Mouse (Mus musculus) embryonic facial prominence, embryonic 13.5 days (tissue): ENCODE data around the gene Cd81. TPM values are rescaled to one million over a fixed set of nuclear protein-coding genes. Genes with fewer than 3 reads are reported as not detected.

Source experiments
- ATAC-seq: fragments of 200-750 bp; cut with Nextera tagmentation; 2 replicates; pipeline ENCODE4 v1.8.0; 2017; ENCODE audit warnings: low read depth; ENCODE audit not compliant: insufficient number of reproducible peaks, insufficient read depth, low FRiP score, low TSS enrichment
- H3K27ac ChIP-seq: fragments of 300-500 bp; sonication (generic); 2 replicates; pipeline ENCODE4 v1.5.1; 2015; ENCODE audit warnings: moderate library complexity, mild to moderate bottlenecking, inconsistent platforms
- H3K27me3 ChIP-seq: fragments of 300-500 bp; sonication (generic); 2 replicates; pipeline ENCODE4 v1.6.1; 2015; ENCODE audit warnings: mild to moderate bottlenecking, inconsistent platforms
- H3K36me3 ChIP-seq: fragments of 300-500 bp; sonication (generic); 2 replicates; pipeline ENCODE4 v1.6.1; 2015; ENCODE audit warnings: mild to moderate bottlenecking, inconsistent platforms
- H3K4me1 ChIP-seq: fragments of 300-500 bp; sonication (generic); 2 replicates; pipeline ENCODE4 v1.6.1; 2015; ENCODE audit warnings: inconsistent platforms
- H3K4me2 ChIP-seq: fragments of 300-500 bp; sonication (generic); 2 replicates; pipeline ENCODE4 v1.6.1; 2015; ENCODE audit warnings: moderate library complexity, mild to moderate bottlenecking, inconsistent platforms
- H3K4me3 ChIP-seq: fragments of 300-500 bp; sonication (generic); 2 replicates; pipeline ENCODE4 v1.5.1; 2015; ENCODE audit warnings: mild to moderate bottlenecking, inconsistent platforms
- H3K9ac ChIP-seq: fragments of 300-500 bp; sonication (generic); 2 replicates; pipeline ENCODE4 v1.6.1; 2015; ENCODE audit warnings: mild to moderate bottlenecking, inconsistent platforms
- H3K9me3 ChIP-seq: fragments of 300-500 bp; sonication (generic); 2 replicates; pipeline ENCODE4 v1.6.1; 2016; ENCODE audit warnings: inconsistent platforms
- WGBS: fragments of 180-500 bp; shearing (Covaris S2); methylation state at CpG from one replicate; pipeline ENCODE4 v1.1.7; 2015; ENCODE audit warnings: mixed read lengths; 5-methylcytosine and 5-hydroxymethylcytosine counted together
- polyA plus RNA-seq: library from polyadenylated mRNA; unstranded; fragments of >200 nt; fragmentation: Nextera tagmentation; extraction: Ambion mirVana; gene quantifications from 2 replicates; pipeline ENCODE4 v1.2.1, GENCODE M21; 2015

Gene Cd81
- polyA plus RNA-seq, 1 experiment from 2014 or later: 407 TPM

DNA sequence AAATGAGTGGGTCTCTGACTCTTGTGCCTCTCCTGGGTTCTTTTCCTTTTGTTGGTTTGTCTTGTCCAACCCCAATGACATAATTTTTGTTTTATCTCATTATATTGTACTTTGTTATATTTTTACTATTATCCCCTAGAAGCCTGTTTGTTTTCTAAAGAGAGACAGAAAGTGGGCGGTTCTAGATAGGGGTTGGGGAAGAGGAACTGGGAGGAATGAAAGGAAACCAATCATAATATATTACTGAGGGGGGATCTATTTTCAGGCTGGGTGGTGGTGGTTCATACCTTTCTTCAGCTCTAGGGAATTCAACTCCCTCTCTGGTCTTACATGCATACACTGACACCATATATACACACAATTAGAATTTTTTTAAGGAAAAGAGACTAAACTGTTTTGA lies 28.2 kb upstream of the Cd81 start:
- H3K4me3 ChIP-seq: no peak overlapping the region
- no peak overlapping the region for H3K4me2 ChIP-seq
- H3K9ac ChIP-seq: no peak overlapping the region
- H3K36me3 ChIP-seq: peaks cover 13% of the 10 kb centered on the region
- ATAC-seq: no peak
- 78% methylated on average over 1 of the region's 1 CpGs for WGBS
- H3K27ac ChIP-seq: no peak overlapping the region
- H3K4me1 ChIP-seq: peaks cover 23% of the 10 kb centered on the region
- no peaks in the 10 kb centered on the region for H3K9me3 ChIP-seq
- H3K27me3 ChIP-seq: no peaks in the 10 kb centered on the region

DNA sequence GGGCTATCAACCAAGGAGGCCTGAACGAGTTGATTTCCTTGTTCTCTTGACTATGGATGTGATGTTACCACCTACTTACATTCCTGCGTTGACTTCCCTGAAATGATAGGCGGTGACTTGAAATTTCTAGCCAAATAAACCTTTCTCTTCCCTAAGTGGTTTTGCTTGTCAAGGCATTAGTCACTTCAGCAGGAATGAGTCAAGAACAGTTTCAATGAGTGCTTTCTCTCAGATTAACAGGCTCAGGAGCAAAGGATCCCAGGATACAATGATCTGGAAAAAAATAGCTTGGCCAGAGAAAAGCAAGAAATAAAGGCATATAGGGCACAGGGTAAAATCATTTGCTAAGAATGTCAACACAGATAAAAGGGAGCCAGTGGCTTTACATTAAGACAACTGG lies 27.0 kb upstream of the Cd81 start:
- Histone ChIP-seq H3K36me3 (peaks cover 18% of the 10 kb centered on the region), H3K4me1 (peaks cover 21% of the 10 kb centered on the region), H3K27me3 (no peaks in the 10 kb centered on the region), H3K9me3 (no peaks in the 10 kb centered on the region), H3K27ac (no peak overlapping the region), H3K4me2 (no peak overlapping the region), H3K4me3 (no peak overlapping the region), H3K9ac (no peak overlapping the region)
- 86% methylated on average over 3 of the region's 3 CpGs for WGBS
- no peak for ATAC-seq

- Histone ChIP-seq H3K27ac (no peak overlapping the region), H3K4me2 (no peak overlapping the region), H3K4me3 (no peak overlapping the region), H3K9ac (no peak overlapping the region), H3K4me1 (peaks cover 6% of the 10 kb centered on the region; the same call in 1 of the 2 replicates), H3K36me3 (peaks cover 26% of the 10 kb centered on the region), H3K27me3 (no peaks in the 10 kb centered on the region), H3K9me3 (no peaks in the 10 kb centered on the region)
- WGBS: 83% methylated on average over 4 of the region's 4 CpGs
- ATAC-seq: no peak
Observed at GRCm38 (mm10) chr7:143027196-143027595, 25.3 kb upstream of the Cd81 start.

DNA sequence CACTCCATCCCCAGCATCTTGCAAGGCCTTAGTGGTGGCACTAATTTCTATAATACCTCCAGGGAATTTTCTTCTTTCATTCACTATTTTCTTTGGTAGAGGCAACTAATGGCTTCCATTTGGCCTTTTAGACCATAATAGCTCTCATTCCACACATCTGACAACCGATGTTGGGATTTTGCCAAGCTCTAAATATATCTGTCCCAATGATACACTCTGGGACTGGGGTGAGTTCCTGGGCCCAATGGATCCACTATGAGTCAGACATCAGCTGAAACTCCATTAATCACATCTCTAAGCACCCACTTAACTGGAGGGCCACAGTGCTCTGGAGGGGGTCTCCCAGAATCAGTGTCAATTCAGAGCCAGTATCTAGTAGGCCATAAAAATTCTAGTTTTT lies 20.7 kb upstream of the Cd81 start:
- no peak overlapping the region for H3K9ac ChIP-seq
- no peak for ATAC-seq
- H3K4me1 ChIP-seq: peaks cover 6% of the 10 kb centered on the region; the same call in 1 of the 2 replicates
- H3K27me3 ChIP-seq: no peaks in the 10 kb centered on the region
- H3K27ac ChIP-seq: no peak overlapping the region
- no peaks in the 10 kb centered on the region for H3K9me3 ChIP-seq
- H3K36me3 ChIP-seq: peaks cover 38% of the 10 kb centered on the region
- no peak overlapping the region for H3K4me3 ChIP-seq
- H3K4me2 ChIP-seq: no peak overlapping the region
- 55% methylated on average over 1 of the region's 1 CpGs for WGBS

DNA sequence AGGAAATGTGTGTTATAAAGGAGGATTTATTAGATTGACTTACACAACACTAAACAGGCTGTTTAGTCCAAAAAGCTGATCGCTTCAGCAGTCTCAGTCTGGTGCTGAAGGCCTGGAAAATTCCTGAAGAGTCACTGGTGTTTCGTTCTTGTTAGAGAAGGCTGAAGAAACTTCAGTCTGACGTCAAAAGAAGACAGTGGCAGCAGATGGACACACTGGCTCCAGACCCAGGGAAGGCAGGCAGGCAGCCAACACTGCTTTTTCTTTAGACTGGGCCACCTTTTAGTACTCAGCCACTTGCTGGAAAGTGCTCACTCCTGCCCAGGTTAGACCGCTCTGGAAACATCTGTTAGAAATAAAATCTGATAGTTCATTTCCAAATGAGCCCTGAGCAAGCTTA lies 19.0 kb upstream of the Cd81 start:
- Histone ChIP-seq H3K27me3 (no peaks in the 10 kb centered on the region), H3K4me2 (no peak overlapping the region), H3K27ac (no peak overlapping the region), H3K9me3 (no peaks in the 10 kb centered on the region), H3K36me3 (peaks cover 42% of the 10 kb centered on the region), H3K9ac (no peak overlapping the region), H3K4me1 (no peaks in the 10 kb centered on the region), H3K4me3 (no peak overlapping the region)
- whole genome bisulfite sequencing: 87% methylated on average over 4 of the region's 4 CpGs
- no peak for ATAC-seq

DNA sequence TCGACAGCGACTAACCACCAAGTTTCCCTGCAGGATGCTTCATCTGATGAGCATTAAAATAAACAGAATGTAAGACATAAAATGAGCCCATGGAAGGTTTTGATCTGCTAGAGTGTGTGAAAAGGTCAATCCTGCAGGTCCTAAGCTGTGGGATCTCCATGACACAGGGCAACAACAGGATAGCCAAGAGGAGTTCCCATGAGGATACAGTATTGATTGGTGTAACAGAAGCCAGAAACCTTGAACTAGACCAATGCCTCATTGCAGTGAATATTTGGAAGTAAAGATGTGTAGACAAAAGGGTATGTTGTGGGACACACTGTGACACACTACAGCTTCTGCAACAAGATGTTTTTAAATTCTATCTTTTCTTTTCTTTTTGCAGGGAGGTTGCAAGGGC lies 18.4 kb upstream of the Cd81 start:
- no peaks in the 10 kb centered on the region for H3K9me3 ChIP-seq
- no peak overlapping the region for H3K9ac ChIP-seq
- no peak overlapping the region for H3K4me3 ChIP-seq
- ATAC-seq: no peak
- WGBS: 95% methylated on average over 2 of the region's 2 CpGs
- H3K4me1 ChIP-seq: no peaks in the 10 kb centered on the region
- no peaks in the 10 kb centered on the region for H3K27me3 ChIP-seq
- H3K4me2 ChIP-seq: no peak overlapping the region
- peaks cover 38% of the 10 kb centered on the region for H3K36me3 ChIP-seq
- H3K27ac ChIP-seq: no peak overlapping the region

- H3K4me3 ChIP-seq: no peak overlapping the region
- no peaks in the 10 kb centered on the region for H3K4me1 ChIP-seq
- no peak for ATAC-seq
- H3K9me3 ChIP-seq: no peaks in the 10 kb centered on the region
- no peak overlapping the region for H3K9ac ChIP-seq
- no peak overlapping the region for H3K4me2 ChIP-seq
- H3K36me3 ChIP-seq: peaks cover 34% of the 10 kb centered on the region
- 90% methylated on average over 8 of the region's 8 CpGs for WGBS
- H3K27ac ChIP-seq: no peak overlapping the region
- H3K27me3 ChIP-seq: no peaks in the 10 kb centered on the region
Observed at GRCm38 (mm10) chr7:143034519-143035450, 17.8 kb upstream of the Cd81 start.

DNA sequence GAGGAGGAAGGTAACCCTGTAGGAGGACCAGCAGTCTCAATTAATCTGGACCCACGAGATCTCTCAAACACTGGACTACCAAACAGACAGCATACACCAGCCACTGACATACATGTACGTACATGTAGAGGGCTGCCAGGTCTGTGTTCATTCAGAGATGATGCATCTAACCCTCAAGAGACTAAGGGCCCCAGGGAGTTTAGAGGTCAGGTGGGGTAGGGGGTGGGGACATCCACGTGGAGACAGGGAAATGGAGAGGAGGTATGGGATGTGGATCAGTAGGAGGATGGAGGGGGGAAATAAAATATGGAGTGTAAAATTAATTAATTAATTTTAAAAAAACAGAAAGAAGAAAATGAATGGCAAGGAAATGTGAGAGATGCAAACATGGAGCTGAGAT lies 15.8 kb upstream of the Cd81 start:
- H3K4me3 ChIP-seq: no peak overlapping the region
- no peak overlapping the region for H3K9ac ChIP-seq
- 67% methylated on average over 3 of the region's 3 CpGs for WGBS
- H3K27me3 ChIP-seq: no peaks in the 10 kb centered on the region
- H3K9me3 ChIP-seq: no peaks in the 10 kb centered on the region
- no peak overlapping the region for H3K4me2 ChIP-seq
- ATAC-seq: no peak
- peaks cover 28% of the 10 kb centered on the region for H3K36me3 ChIP-seq
- H3K4me1 ChIP-seq: no peaks in the 10 kb centered on the region
- H3K27ac ChIP-seq: no peak overlapping the region

- ATAC-seq: no peak
- H3K4me2 ChIP-seq: no peak overlapping the region
- no peak overlapping the region for H3K27ac ChIP-seq
- peaks cover 29% of the 10 kb centered on the region for H3K36me3 ChIP-seq
- H3K27me3 ChIP-seq: no peaks in the 10 kb centered on the region
- no peak overlapping the region for H3K4me3 ChIP-seq
- H3K9me3 ChIP-seq: no peaks in the 10 kb centered on the region
- no peaks in the 10 kb centered on the region for H3K4me1 ChIP-seq
- no peak overlapping the region for H3K9ac ChIP-seq
- WGBS: 93% methylated on average over 4 of the region's 4 CpGs
Observed at GRCm38 (mm10) chr7:143037306-143037705, 15.2 kb upstream of the Cd81 start.

- Histone ChIP-seq H3K4me3 (no peak overlapping the region), H3K4me2 (no peak overlapping the region), H3K4me1 (no peaks in the 10 kb centered on the region), H3K9ac (no peak overlapping the region), H3K36me3 (peaks cover 26% of the 10 kb centered on the region), H3K9me3 (no peaks in the 10 kb centered on the region), H3K27ac (no peak overlapping the region), H3K27me3 (no peaks in the 10 kb centered on the region)
- ATAC-seq: no peak
- 89% methylated on average over 3 of the region's 3 CpGs for WGBS
Observed at GRCm38 (mm10) chr7:143038174-143038931, 14.2 kb upstream of the Cd81 start.

- Histone ChIP-seq H3K36me3 (peaks cover 18% of the 10 kb centered on the region), H3K4me3 (no peak overlapping the region), H3K4me1 (no peaks in the 10 kb centered on the region), H3K9me3 (no peaks in the 10 kb centered on the region), H3K27ac (no peak overlapping the region), H3K27me3 (no peaks in the 10 kb centered on the region), H3K4me2 (no peak overlapping the region), H3K9ac (no peak overlapping the region)
- 92% methylated on average over 3 of the region's 3 CpGs for WGBS
- ATAC-seq: no peak
Observed at GRCm38 (mm10) chr7:143040561-143040960, 12.0 kb upstream of the Cd81 start.
